9 mouse cellular contexts compared by ENCODE assay signal in genomic region chr16:26447594-26447993, GRCm38 (mm10). TPM values are rescaled to one million over a fixed set of nuclear protein-coding genes. Genes with fewer than 3 reads are reported as not detected.
DNase-seq lines count a peak whose midpoint lies in the region; TF ChIP-seq lines count a peak whose summit lies in the region.
"Had no signal": no experiment of that assay in that cellular context is flagged by ENCODE, and none has a peak within 500 bp of the region (broad histone marks: within the 10 kb centered on the region; RNA-seq: fewer than 3 reads in every experiment).

No protein-coding gene starts in this region.

- intact Hi-C loops in gastrocnemius, postnatal 14 days (cut with DNase I; ENCODE audit: low total_unique reads), result no loop called here
- intact Hi-C loops in heart, postnatal 14 days (cut with DNase I), result no loop called here
- intact Hi-C loops in left cerebral cortex, postnatal 25 days (cut with DNase I), result no loop called here

- no peak for TF ChIP-seq CTCF in brain, embryonic 14.5 days (IDR thresholded peaks at IDR 0.05; ENCODE audit: borderline replicate concordance, extremely low read depth, insufficient read depth, insufficient read length)

- peak; percentile 9 for DNase-seq in gastrocnemius, adult 18-20 months (ENCODE audit: low spot score)
- no peak for DNase-seq in gastrocnemius, postnatal 14 days
- peak; percentile 49 for DNase-seq in 3134 (ENCODE audit: extremely low read depth, insufficient read length, low spot score)
- DNase-seq in brain, embryonic 14.5 days (ENCODE audit: low read depth), result peak; percentile 43
- peak; percentile 2 for DNase-seq in heart, postnatal 14 days
- DNase-seq in left cerebral cortex, postnatal 25 days (ENCODE audit: low spot score in 2 of 2), result peak; percentile 37 to 71
- no peak for DNase-seq in testis, postnatal 10 days (ENCODE audit: low spot score)
- DNase-seq in embryo, embryonic 10 days (ENCODE audit: low spot score), result no peak

- no peak for TF ChIP-seq POLR2A in brain, embryonic 14.5 days (IDR thresholded peaks at IDR 0.05; ENCODE audit: borderline replicate concordance, extremely low read depth, insufficient read depth, insufficient read length, poor library complexity, severe bottlenecking)

RNA-seq across cellular contexts. Expression of gene Cldn16, which starts 15.3 kb away (rescaled TPM):
- not detected for total RNA-seq in gastrocnemius, adult 18-20 months (2021)
- total RNA-seq in gastrocnemius, postnatal 14 days (2021), result not detected
- polyA plus RNA-seq in brain, embryonic 14.5 days (2012; rRNA removed), result not detected in 2 replicates
- not detected for total RNA-seq in heart, postnatal 14 days (2021)
- total RNA-seq in left cerebral cortex, postnatal 25 days (2021), result not detected
- total RNA-seq: left cerebral cortex, adult 8-10 months had no signal

Comparison
In these comparisons a context has a peak if more than half of its experiments do, and no peak if none do; other contexts are left out.
1. DNase-seq: peak in gastrocnemius, adult 18-20 months (single experiment), 3134 (single experiment), brain, embryonic 14.5 days (single experiment), heart, postnatal 14 days (2 of 2) and left cerebral cortex, postnatal 25 days (2 of 2); none in gastrocnemius, postnatal 14 days (single experiment), testis, postnatal 10 days (single experiment) and embryo, embryonic 10 days (single experiment).